Mouse (Mus musculus) neural tube, embryonic 12.5 days (tissue): ENCODE measurements around the gene Gga1. TPM values are rescaled to one million over a fixed set of nuclear protein-coding genes. Genes with fewer than 3 reads are reported as not detected.

Experiments
- ATAC-seq: fragments of 200-750 bp; cut with Nextera tagmentation; 2 replicates; pipeline ENCODE4 v1.8.0; 2017; ENCODE audit warnings: low read depth, mild to moderate bottlenecking, moderate TSS enrichment, moderate library complexity; ENCODE audit not compliant: low FRiP score
- H3K27ac ChIP-seq: fragments of 300-500 bp; sonication (generic); 2 replicates; pipeline ENCODE4 v1.5.1; 2016
- H3K27me3 ChIP-seq: fragments of 300-500 bp; sonication (generic); replicated peaks from 2 replicates; pipeline ENCODE4 v1.6.1; 2016; ENCODE audit warnings: mild to moderate bottlenecking
- H3K36me3 ChIP-seq: fragments of 300-500 bp; sonication (generic); 2 replicates; pipeline ENCODE4 v1.6.1; 2016; ENCODE audit warnings: mild to moderate bottlenecking
- H3K4me1 ChIP-seq: fragments of 300-500 bp; sonication (generic); 2 replicates; pipeline ENCODE4 v1.6.1; 2016
- H3K4me2 ChIP-seq: fragments of 300-500 bp; sonication (generic); replicated peaks from 2 replicates; pipeline ENCODE4 v1.6.1; 2016; ENCODE audit warnings: mild to moderate bottlenecking
- H3K4me3 ChIP-seq: fragments of 300-500 bp; sonication (generic); 2 replicates; pipeline ENCODE4 v1.5.1; 2016
- H3K9ac ChIP-seq: fragments of 300-500 bp; sonication (generic); 2 replicates; pipeline ENCODE4 v1.6.1; 2016; ENCODE audit warnings: mild to moderate bottlenecking
- H3K9me3 ChIP-seq: fragments of 300-500 bp; sonication (generic); 2 replicates; pipeline ENCODE4 v1.6.1; 2016; ENCODE audit warnings: mild to moderate bottlenecking
- WGBS: fragments of 180-500 bp; shearing (Covaris S2); methylation state at CpG from one replicate; pipeline ENCODE4 v1.1.7; 2016; 5-methylcytosine and 5-hydroxymethylcytosine counted together
- polyA plus RNA-seq: library from polyadenylated mRNA; unstranded; fragments of >200 nt; fragmentation: Nextera tagmentation; extraction: Ambion mirVana; gene quantifications from 2 replicates; pipeline ENCODE4 v1.2.1, GENCODE M21; 2016

Gene Gga1
- polyA plus RNA-seq, 1 experiment from 2014 or later = 57.5 TPM

- Histone ChIP-seq H3K4me1 (peaks cover 13% of the 10 kb centered on the region), H3K27ac (no peak overlapping the region), H3K9ac (no peak overlapping the region), H3K27me3 (no peaks in the 10 kb centered on the region), H3K36me3 (peaks cover 89% of the 10 kb centered on the region), H3K4me3 (no peak overlapping the region), H3K9me3 (no peaks in the 10 kb centered on the region), H3K4me2 (no peak overlapping the region)
- no peak for ATAC-seq
- WGBS = 41% methylated on average over 13 of the region's 13 CpGs
Observed at GRCm38 (mm10) chr15:78889401-78889853, 12.4 kb downstream of the Gga1 start.

GRCm38 (mm10) chr15:78892440-78892839, 15.4 kb downstream of the Gga1 start:
- WGBS = 76% methylated on average over 7 of the region's 7 CpGs
- Histone ChIP-seq H3K27ac (no peak overlapping the region), H3K36me3 (peaks cover 63% of the 10 kb centered on the region), H3K4me1 (peaks cover 21% of the 10 kb centered on the region), H3K9ac (no peak overlapping the region), H3K4me3 (no peak overlapping the region), H3K27me3 (no peaks in the 10 kb centered on the region), H3K9me3 (no peaks in the 10 kb centered on the region), H3K4me2 (no peak overlapping the region)
- ATAC-seq = no peak

- no peak overlapping the region for H3K4me2 ChIP-seq
- H3K9ac ChIP-seq = no peak overlapping the region
- no peak overlapping the region for H3K4me3 ChIP-seq
- H3K36me3 ChIP-seq = peaks cover 42% of the 10 kb centered on the region
- WGBS = 83% methylated on average over 13 of the region's 13 CpGs
- ATAC-seq = no peak
- H3K9me3 ChIP-seq = no peaks in the 10 kb centered on the region
- no peak overlapping the region for H3K27ac ChIP-seq
- peaks cover 5% of the 10 kb centered on the region for H3K27me3 ChIP-seq
- peaks cover 24% of the 10 kb centered on the region for H3K4me1 ChIP-seq
Observed at GRCm38 (mm10) chr15:78894726-78895125, 17.7 kb downstream of the Gga1 start.

- Histone ChIP-seq H3K36me3 (peaks cover 37% of the 10 kb centered on the region), H3K4me3 (no peak overlapping the region), H3K9me3 (no peaks in the 10 kb centered on the region), H3K27ac (no peak overlapping the region), H3K4me2 (no peak overlapping the region), H3K9ac (no peak overlapping the region), H3K4me1 (peaks cover 34% of the 10 kb centered on the region), H3K27me3 (peaks cover 14% of the 10 kb centered on the region)
- WGBS = 88% methylated on average over 2 of the region's 2 CpGs
- ATAC-seq = no peak
Observed at GRCm38 (mm10) chr15:78895741-78896140, 18.8 kb downstream of the Gga1 start.

- no peak overlapping the region for H3K4me2 ChIP-seq
- H3K36me3 ChIP-seq = peaks cover 33% of the 10 kb centered on the region
- 76% methylated on average over 3 of the region's 3 CpGs for WGBS
- H3K4me3 ChIP-seq = no peak overlapping the region
- no peak for ATAC-seq
- H3K9me3 ChIP-seq = no peaks in the 10 kb centered on the region
- peaks cover 37% of the 10 kb centered on the region for H3K4me1 ChIP-seq
- peaks cover 18% of the 10 kb centered on the region for H3K27me3 ChIP-seq
- no peak overlapping the region for H3K9ac ChIP-seq
- H3K27ac ChIP-seq = no peak overlapping the region
Observed at GRCm38 (mm10) chr15:78896149-78896548, 19.2 kb downstream of the Gga1 start.

GRCm38 (mm10) chr15:78897488-78897887, 20.5 kb downstream of the Gga1 start:
- 94% methylated on average over 4 of the region's 4 CpGs for WGBS
- Histone ChIP-seq H3K9me3 (no peaks in the 10 kb centered on the region), H3K4me2 (no peak overlapping the region), H3K4me3 (no peak overlapping the region), H3K27ac (no peak overlapping the region), H3K36me3 (peaks cover 19% of the 10 kb centered on the region), H3K4me1 (peaks cover 37% of the 10 kb centered on the region), H3K27me3 (peaks cover 22% of the 10 kb centered on the region), H3K9ac (no peak overlapping the region)
- no peak for ATAC-seq

GRCm38 (mm10) chr15:78898507-78899001, 21.6 kb downstream of the Gga1 start:
- H3K4me3 ChIP-seq = no peak overlapping the region
- H3K9me3 ChIP-seq = no peaks in the 10 kb centered on the region
- peaks cover 22% of the 10 kb centered on the region for H3K27me3 ChIP-seq
- ATAC-seq = no peak
- peaks cover 36% of the 10 kb centered on the region for H3K4me1 ChIP-seq
- H3K27ac ChIP-seq = no peak overlapping the region
- peaks cover 11% of the 10 kb centered on the region for H3K36me3 ChIP-seq
- 58% methylated on average over 6 of the region's 6 CpGs for WGBS
- H3K9ac ChIP-seq = no peak overlapping the region
- peak overlapping the region; percentile 94; the same call in 1 of the 2 replicates for H3K4me2 ChIP-seq

- peaks cover 2% of the 10 kb centered on the region; the same call in 1 of the 2 replicates for H3K36me3 ChIP-seq
- no peaks in the 10 kb centered on the region for H3K9me3 ChIP-seq
- H3K4me3 ChIP-seq = peak within 1 kb of the TSS; percentile 51
- peaks cover 28% of the 10 kb centered on the region; the same call in 1 of the 2 replicates for H3K4me1 ChIP-seq
- no peak within 1 kb of the TSS for H3K27ac ChIP-seq
- peaks cover 22% of the 10 kb centered on the region for H3K27me3 ChIP-seq
- no peak for ATAC-seq
- peak within 1 kb of the TSS; percentile 94 for H3K4me2 ChIP-seq
- H3K9ac ChIP-seq = peak within 1 kb of the TSS; percentile 62
- WGBS = 2% methylated on average over 20 of the region's 20 CpGs
Observed at GRCm38 (mm10) chr15:78899409-78899739, 22.4 kb downstream of the Gga1 start, which contains the start of gene Gm49510. Gm49510 (plus strand) TSS chr15:78899667.

GRCm38 (mm10) chr15:78899740-78900584, 23.0 kb downstream of the Gga1 start, which contains the start of gene Sh3bp1:
Sh3bp1 (plus strand) TSS chr15:78899768.
- H3K4me1 ChIP-seq = peaks cover 23% of the 10 kb centered on the region; the same call in 1 of the 2 replicates

GRCm38 (mm10) chr15:78900585-78901421, 23.8 kb downstream of the Gga1 start:
- H3K9ac ChIP-seq = peak overlapping the region; percentile 62; the same call in 1 of the 2 replicates
- H3K4me1 ChIP-seq = peaks cover 23% of the 10 kb centered on the region; the same call in 1 of the 2 replicates
- H3K4me3 ChIP-seq = peak overlapping the region; percentile 51
- H3K27me3 ChIP-seq = peaks cover 22% of the 10 kb centered on the region
- ATAC-seq = no peak
- 18% methylated on average over 18 of the region's 18 CpGs for WGBS
- no peaks in the 10 kb centered on the region for H3K9me3 ChIP-seq
- H3K4me2 ChIP-seq = peak overlapping the region; percentile 94
- no peak overlapping the region for H3K27ac ChIP-seq
- H3K36me3 ChIP-seq = no peaks in the 10 kb centered on the region

More at GRCm38 (mm10) chr15:78899740-78900584, 23.0 kb downstream of the Gga1 start, which contains the start of gene Sh3bp1:
- H3K36me3 ChIP-seq = no peaks in the 10 kb centered on the region; the same call in 1 of the 2 replicates
- peak within 1 kb of the TSS; percentile 51 for H3K4me3 ChIP-seq
- H3K9me3 ChIP-seq = no peaks in the 10 kb centered on the region
- peak; percentile 35; the same call in 1 of the 2 replicates for ATAC-seq
- no peak within 1 kb of the TSS for H3K27ac ChIP-seq
- 1% methylated on average over 47 of the region's 47 CpGs for WGBS
- peak within 1 kb of the TSS; percentile 94 for H3K4me2 ChIP-seq
- H3K9ac ChIP-seq = peak within 1 kb of the TSS; percentile 62
- peaks cover 22% of the 10 kb centered on the region for H3K27me3 ChIP-seq

GRCm38 (mm10) chr15:78901422-78901789, 24.4 kb downstream of the Gga1 start:
- H3K27ac ChIP-seq = no peak overlapping the region
- H3K9me3 ChIP-seq = no peaks in the 10 kb centered on the region
- 35% methylated on average over 8 of the region's 8 CpGs for WGBS
- H3K4me2 ChIP-seq = peak overlapping the region; percentile 94
- H3K36me3 ChIP-seq = no peaks in the 10 kb centered on the region
- no peak overlapping the region for H3K9ac ChIP-seq
- H3K4me1 ChIP-seq = peaks cover 20% of the 10 kb centered on the region; the same call in 1 of the 2 replicates
- peaks cover 22% of the 10 kb centered on the region for H3K27me3 ChIP-seq
- H3K4me3 ChIP-seq = no peak overlapping the region
- ATAC-seq = no peak
